Mouse (Mus musculus): ENCODE measurements around the gene Gpr1. TPM values are rescaled to one million over a fixed set of nuclear protein-coding genes. Genes with fewer than 3 reads are reported as not detected.

The Gpr1 gene
- polyA plus RNA-seq, 1 experiment from 2014 or later = 0.08 TPM

GRCm38 (mm10) chr1:63213478-63214270, 669 bp downstream of the Gpr1 start:
- peaks cover 4% of the 10 kb centered on the region; the same call in 1 of the 2 replicates for H3K27me3 ChIP-seq (replicated peaks; ENCODE audit: control insufficient read depth, insufficient read depth, low read length)
- H3K4me2 ChIP-seq (replicated peaks; ENCODE audit: low read depth) = no peak overlapping the region
- no peaks in the 10 kb centered on the region for H3K36me3 ChIP-seq (ENCODE audit: control insufficient read depth, insufficient read depth)
- TF ChIP-seq CTCF (IDR thresholded peaks at IDR 0.05; ENCODE audit: low read depth) = no peak
- H3K27ac ChIP-seq (ENCODE audit: low read depth, low read length) = no peak overlapping the region
- no peak for ATAC-seq
- WGBS = 26% methylated on average over 22 of the region's 22 CpGs
- H3K9ac ChIP-seq (ENCODE audit: low read depth, low read length) = no peak overlapping the region
- H3K4me1 ChIP-seq (replicated peaks; ENCODE audit: control insufficient read depth, insufficient read depth, low read length) = no peaks in the 10 kb centered on the region
- no peaks in the 10 kb centered on the region for H3K9me3 ChIP-seq (ENCODE audit: control insufficient read depth)
- no peak overlapping the region for H3K4me3 ChIP-seq (ENCODE audit: low read depth, low read length)

- H3K4me3 ChIP-seq (ENCODE audit: low read depth, low read length) = no peak overlapping the region
- TF ChIP-seq CTCF (IDR thresholded peaks at IDR 0.05; ENCODE audit: low read depth) = no peak
Measured at GRCm38 (mm10) chr1:63209861-63210529, 4.3 kb downstream of the Gpr1 start.

DNA sequence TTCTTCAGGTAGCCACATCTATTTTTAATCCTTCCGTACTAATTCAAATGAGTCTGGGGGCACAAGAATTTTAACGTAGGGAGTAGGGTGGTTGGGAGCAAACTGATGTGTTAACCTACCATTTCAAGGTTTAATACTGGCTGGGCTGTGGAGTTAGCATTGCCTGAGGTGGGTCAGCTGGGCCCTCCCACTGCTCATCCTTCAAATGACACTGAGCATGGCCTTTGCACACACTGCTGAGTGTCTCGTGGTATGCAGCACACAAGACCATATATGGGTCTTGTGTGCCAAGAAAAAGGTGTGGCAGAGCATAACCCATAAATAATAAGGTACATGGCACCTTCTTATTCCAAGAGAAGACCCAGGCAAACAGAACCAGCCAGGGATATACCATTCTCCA, 6.7 kb downstream of the Gpr1 start:
- H3K9me3 ChIP-seq (ENCODE audit: control insufficient read depth) = no peaks in the 10 kb centered on the region
- 76% methylated on average over 3 of the region's 3 CpGs for WGBS
- H3K36me3 ChIP-seq (ENCODE audit: control insufficient read depth, insufficient read depth) = no peaks in the 10 kb centered on the region
- ATAC-seq = no peak
- H3K27me3 ChIP-seq (replicated peaks; ENCODE audit: control insufficient read depth, insufficient read depth, low read length) = no peaks in the 10 kb centered on the region
- no peak overlapping the region for H3K27ac ChIP-seq (ENCODE audit: low read depth, low read length)
- no peak for TF ChIP-seq CTCF (IDR thresholded peaks at IDR 0.05; ENCODE audit: low read depth)
- no peak overlapping the region for H3K9ac ChIP-seq (ENCODE audit: low read depth, low read length)
- no peaks in the 10 kb centered on the region for H3K4me1 ChIP-seq (replicated peaks; ENCODE audit: control insufficient read depth, insufficient read depth, low read length)
- H3K4me3 ChIP-seq (ENCODE audit: low read depth, low read length) = no peak overlapping the region
- no peak overlapping the region for H3K4me2 ChIP-seq (replicated peaks; ENCODE audit: low read depth)

More at GRCm38 (mm10) chr1:63209861-63210529, 4.3 kb downstream of the Gpr1 start:
- Histone ChIP-seq H3K27ac (ENCODE audit: low read depth, low read length) (no peak overlapping the region), H3K27me3 (replicated peaks; ENCODE audit: control insufficient read depth, insufficient read depth, low read length) (peaks cover 4% of the 10 kb centered on the region; the same call in 1 of the 2 replicates), H3K36me3 (ENCODE audit: control insufficient read depth, insufficient read depth) (no peaks in the 10 kb centered on the region), H3K9ac (ENCODE audit: low read depth, low read length) (no peak overlapping the region), H3K9me3 (ENCODE audit: control insufficient read depth) (no peaks in the 10 kb centered on the region), H3K4me2 (replicated peaks; ENCODE audit: low read depth) (no peak overlapping the region), H3K4me1 (replicated peaks; ENCODE audit: control insufficient read depth, insufficient read depth, low read length) (no peaks in the 10 kb centered on the region)
- WGBS = 53% methylated on average over 6 of the region's 6 CpGs
- ATAC-seq = no peak

DNA sequence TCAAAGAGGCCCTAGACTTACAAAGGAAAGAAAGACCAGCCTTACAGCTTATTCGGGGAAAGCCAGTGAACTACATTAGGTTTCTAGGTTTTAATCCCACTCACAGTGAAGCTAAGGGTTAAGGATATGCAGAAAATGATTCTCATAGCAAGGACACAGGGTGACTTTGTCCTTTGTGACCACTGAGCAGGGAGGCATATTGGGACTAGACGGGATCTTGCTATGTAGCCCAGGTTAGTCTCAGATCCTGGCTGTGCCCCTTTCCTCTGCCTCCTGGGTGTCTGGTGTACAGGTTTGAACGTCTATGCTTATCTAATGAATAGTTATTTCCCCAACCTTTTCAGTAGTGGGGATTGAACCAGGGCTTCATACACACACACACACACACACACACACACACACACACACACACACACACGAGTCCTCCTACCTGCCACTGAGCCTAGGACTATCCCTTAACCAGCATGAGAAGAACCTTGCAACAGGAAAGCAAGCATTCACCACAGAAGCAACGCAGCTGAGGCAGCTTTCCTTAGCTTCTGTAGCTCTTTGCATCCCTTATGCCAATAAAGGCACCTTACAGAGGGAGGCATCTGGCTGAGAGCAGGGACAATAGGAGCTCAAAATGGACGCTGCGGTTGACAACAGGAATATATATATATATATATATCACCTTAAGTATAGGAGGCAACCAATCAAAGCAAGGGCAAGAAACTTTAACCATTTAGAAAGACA, 9.5 kb downstream of the Gpr1 start:
- no peaks in the 10 kb centered on the region for H3K4me1 ChIP-seq (replicated peaks; ENCODE audit: control insufficient read depth, insufficient read depth, low read length)
- no peak for ATAC-seq
- no peaks in the 10 kb centered on the region for H3K36me3 ChIP-seq (ENCODE audit: control insufficient read depth, insufficient read depth)
- no peak overlapping the region for H3K4me2 ChIP-seq (replicated peaks; ENCODE audit: low read depth)
- no peak overlapping the region for H3K9ac ChIP-seq (ENCODE audit: low read depth, low read length)
- H3K27me3 ChIP-seq (replicated peaks; ENCODE audit: control insufficient read depth, insufficient read depth, low read length) = no peaks in the 10 kb centered on the region
- WGBS = 40% methylated on average over 7 of the region's 7 CpGs
- H3K4me3 ChIP-seq (ENCODE audit: low read depth, low read length) = no peak overlapping the region
- H3K9me3 ChIP-seq (ENCODE audit: control insufficient read depth) = no peaks in the 10 kb centered on the region
- TF ChIP-seq CTCF (IDR thresholded peaks at IDR 0.05; ENCODE audit: low read depth) = no peak
- no peak overlapping the region for H3K27ac ChIP-seq (ENCODE audit: low read depth, low read length)

GRCm38 (mm10) chr1:63203950-63204659, 10.2 kb downstream of the Gpr1 start:
- H3K27ac ChIP-seq (ENCODE audit: low read depth, low read length) = no peak overlapping the region

More at GRCm38 (mm10) chr1:63203950-63204659, 10.2 kb downstream of the Gpr1 start:
- Histone ChIP-seq H3K4me2 (replicated peaks; ENCODE audit: low read depth) (no peak overlapping the region), H3K36me3 (ENCODE audit: control insufficient read depth, insufficient read depth) (no peaks in the 10 kb centered on the region), H3K4me3 (ENCODE audit: low read depth, low read length) (no peak overlapping the region), H3K27me3 (replicated peaks; ENCODE audit: control insufficient read depth, insufficient read depth, low read length) (no peaks in the 10 kb centered on the region), H3K9me3 (ENCODE audit: control insufficient read depth) (no peaks in the 10 kb centered on the region), H3K9ac (ENCODE audit: low read depth, low read length) (no peak overlapping the region), H3K4me1 (replicated peaks; ENCODE audit: control insufficient read depth, insufficient read depth, low read length) (no peaks in the 10 kb centered on the region)
- 0 out of 2 replicates have a peak, but pooled peaks have one; percentile 28 for TF ChIP-seq CTCF (IDR thresholded peaks at IDR 0.05; ENCODE audit: low read depth)
- 13% methylated on average over 7 of the region's 7 CpGs for WGBS
- no peak for ATAC-seq

Measured in intestine, postnatal 0 days (tissue).